Mouse (Mus musculus): Measurements from ENCODE around the gene Usmg5. TPM values are rescaled to one million over a fixed set of nuclear protein-coding genes. Genes with fewer than 3 reads are reported as not detected.
A peak's percentile ranks its signal among the peaks of the same experiment; 100 is the strongest.

The Usmg5 gene
- total RNA-seq, 1 experiment: 385 TPM

- TF ChIP-seq HCFC1 (IDR thresholded peaks at IDR 0.05; ENCODE audit: borderline replicate concordance, insufficient read depth, low read length) (no peak), ZC3H11A (IDR thresholded peaks at IDR 0.05; ENCODE audit: borderline replicate concordance, low read depth, low read length) (no peak), ZNF384 (IDR thresholded peaks at IDR 0.05; ENCODE audit: low read depth, low read length) (no peak), CHD2 (IDR thresholded peaks at IDR 0.05; ENCODE audit: low read depth, low read length) (no peak), MAFK (IDR thresholded peaks at IDR 0.05; ENCODE audit: insufficient read depth, low read depth, low read length) (no peak)
- no peak for DNase-seq (ENCODE audit: low read depth, low spot score)
- Histone ChIP-seq H3K9ac (ENCODE audit: insufficient read depth, low read depth, low read length, poor library complexity, severe bottlenecking) (peak overlapping the region; percentile 97; the same call in 1 of the 2 replicates), H3K36me3 (ENCODE audit: control insufficient read depth, insufficient read depth, low read length, poor library complexity, severe bottlenecking) (peaks cover 21% of the 10 kb centered on the region), H3K4me1 (ENCODE audit: control insufficient read depth in 2 of 2, insufficient read depth in 2 of 2, low read length in 2 of 2, poor library complexity in 1 of 2) (peaks cover 12 to 14% of the 10 kb centered on the region in 2 experiments), H3K27ac (ENCODE audit: insufficient read depth, low read depth, low read length, poor library complexity, severe bottlenecking) (no peak overlapping the region), H3K9me3 (ENCODE audit: control insufficient read depth, insufficient read depth, low read depth, low read length) (no peaks in the 10 kb centered on the region), H3K4me3 (ENCODE audit: insufficient read depth in 1 of 2, low read depth in 1 of 2, low read length in 2 of 2, poor library complexity in 1 of 2, severe bottlenecking in 1 of 2) (peak overlapping the region; percentile 85 to 95)
- in situ Hi-C loops (cut with MboI; ENCODE audit: low sequenced_read_pairs in 2 of 2, unreplicated experiment in 2 of 2): no loop called here
These were observed 40.6 kb downstream of the Usmg5 start for GRCm38 (mm10) chr19:47049840-47050239.

- H3K36me3 ChIP-seq (ENCODE audit: control insufficient read depth, insufficient read depth, low read length, poor library complexity, severe bottlenecking): peaks cover 25% of the 10 kb centered on the region
- no peaks in the 10 kb centered on the region for H3K9me3 ChIP-seq (ENCODE audit: control insufficient read depth, insufficient read depth, low read depth, low read length)
- DNase-seq (ENCODE audit: low read depth, low spot score): no peak
- H3K27ac ChIP-seq (ENCODE audit: insufficient read depth, low read depth, low read length, poor library complexity, severe bottlenecking): no peak overlapping the region
- H3K4me1 ChIP-seq (ENCODE audit: control insufficient read depth in 2 of 2, insufficient read depth in 2 of 2, low read length in 2 of 2, poor library complexity in 1 of 2): peaks cover 12 to 15% of the 10 kb centered on the region in 2 experiments
- in situ Hi-C loops (cut with MboI; ENCODE audit: low sequenced_read_pairs in 2 of 2, unreplicated experiment in 2 of 2): no loop called here
- peak overlapping the region; percentile 50; the same call in 1 of the 2 replicates for H3K9ac ChIP-seq (ENCODE audit: insufficient read depth, low read depth, low read length, poor library complexity, severe bottlenecking)
- peak overlapping the region in 1 of 2 experiments; percentile 85; a peak in 2 of 4 replicates for H3K4me3 ChIP-seq (ENCODE audit: insufficient read depth in 1 of 2, low read depth in 1 of 2, low read length in 2 of 2, poor library complexity in 1 of 2, severe bottlenecking in 1 of 2)
- TF ChIP-seq HCFC1 (IDR thresholded peaks at IDR 0.05; ENCODE audit: borderline replicate concordance, insufficient read depth, low read length) (no peak), MAFK (IDR thresholded peaks at IDR 0.05; ENCODE audit: insufficient read depth, low read depth, low read length) (no peak), CHD2 (IDR thresholded peaks at IDR 0.05; ENCODE audit: low read depth, low read length) (no peak), ZNF384 (IDR thresholded peaks at IDR 0.05; ENCODE audit: low read depth, low read length) (no peak), ZC3H11A (IDR thresholded peaks at IDR 0.05; ENCODE audit: borderline replicate concordance, low read depth, low read length) (no peak)
These were observed 41.4 kb downstream of the Usmg5 start for GRCm38 (mm10) chr19:47049061-47049460.

- DNase-seq (ENCODE audit: low read depth, low spot score): peak; percentile 85
- in situ Hi-C loops (cut with MboI; ENCODE audit: low sequenced_read_pairs in 2 of 2, unreplicated experiment in 2 of 2): no loop called here
- Histone ChIP-seq H3K4me3 (ENCODE audit: insufficient read depth in 1 of 2, low read depth in 1 of 2, low read length in 2 of 2, poor library complexity in 1 of 2, severe bottlenecking in 1 of 2) (peak overlapping the region in 1 of 2 experiments; percentile 6; a peak in 1 of 4 replicates), H3K9ac (ENCODE audit: insufficient read depth, low read depth, low read length, poor library complexity, severe bottlenecking) (no peak overlapping the region), H3K9me3 (ENCODE audit: control insufficient read depth, insufficient read depth, low read depth, low read length) (no peaks in the 10 kb centered on the region), H3K36me3 (ENCODE audit: control insufficient read depth, insufficient read depth, low read length, poor library complexity, severe bottlenecking) (peaks cover 31% of the 10 kb centered on the region), H3K4me1 (ENCODE audit: control insufficient read depth in 2 of 2, insufficient read depth in 2 of 2, low read length in 2 of 2, poor library complexity in 1 of 2) (peaks cover 13 to 15% of the 10 kb centered on the region in 2 experiments), H3K27ac (ENCODE audit: insufficient read depth, low read depth, low read length, poor library complexity, severe bottlenecking) (peak overlapping the region; percentile 16; the same call in 1 of the 2 replicates)
- TF ChIP-seq MAFK (IDR thresholded peaks at IDR 0.05; ENCODE audit: insufficient read depth, low read depth, low read length): no peak
These were observed 43.1 kb downstream of the Usmg5 start for GRCm38 (mm10) chr19:47047236-47047833.

- in situ Hi-C loops (cut with MboI; ENCODE audit: low sequenced_read_pairs in 2 of 2, unreplicated experiment in 2 of 2): no loop called here
- peaks cover 34% of the 10 kb centered on the region for H3K36me3 ChIP-seq (ENCODE audit: control insufficient read depth, insufficient read depth, low read length, poor library complexity, severe bottlenecking)
- DNase-seq (ENCODE audit: low read depth, low spot score): no peak
These were observed 44.1 kb downstream of the Usmg5 start for GRCm38 (mm10) chr19:47046343-47046742.

More at GRCm38 (mm10) chr19:47046343-47046742, 44.1 kb downstream of the Usmg5 start:
- Histone ChIP-seq H3K4me1 (ENCODE audit: control insufficient read depth in 2 of 2, insufficient read depth in 2 of 2, low read length in 2 of 2, poor library complexity in 1 of 2) (peaks cover 11 to 15% of the 10 kb centered on the region in 2 experiments), H3K9me3 (ENCODE audit: control insufficient read depth, insufficient read depth, low read depth, low read length) (no peaks in the 10 kb centered on the region), H3K4me3 (ENCODE audit: insufficient read depth in 1 of 2, low read depth in 1 of 2, low read length in 2 of 2, poor library complexity in 1 of 2, severe bottlenecking in 1 of 2) (no peak overlapping the region), H3K27ac (ENCODE audit: insufficient read depth, low read depth, low read length, poor library complexity, severe bottlenecking) (no peak overlapping the region), H3K9ac (ENCODE audit: insufficient read depth, low read depth, low read length, poor library complexity, severe bottlenecking) (no peak overlapping the region)
- no peak for TF ChIP-seq ZNF384 (IDR thresholded peaks at IDR 0.05; ENCODE audit: low read depth, low read length)
- no peak for TF ChIP-seq CHD2 (IDR thresholded peaks at IDR 0.05; ENCODE audit: low read depth, low read length)
- no peak for TF ChIP-seq HCFC1 (IDR thresholded peaks at IDR 0.05; ENCODE audit: borderline replicate concordance, insufficient read depth, low read length)
- TF ChIP-seq MAFK (IDR thresholded peaks at IDR 0.05; ENCODE audit: insufficient read depth, low read depth, low read length): no peak
- TF ChIP-seq ZC3H11A (IDR thresholded peaks at IDR 0.05; ENCODE audit: borderline replicate concordance, low read depth, low read length): no peak
